Mouse (Mus musculus) layer of hippocampus, postnatal 36 days (tissue): ENCODE measurements around the gene Mtx1. TPM values are rescaled to one million over a fixed set of nuclear protein-coding genes. Genes with fewer than 3 reads are reported as not detected.

Experiments used
- DNase-seq, 2 experiments: peaks; one replicate each; pipeline ENCODE4 v3.0.0; 2022
- total RNA-seq, 2 experiments: library from RNA; stranded (reverse); gene quantifications; 2 replicates each; pipeline ENCODE4 v1.2.3; 2021

Mtx1 gene
- total RNA-seq: 10 to 100 TPM; 89.5 to 93.8 TPM

DNA sequence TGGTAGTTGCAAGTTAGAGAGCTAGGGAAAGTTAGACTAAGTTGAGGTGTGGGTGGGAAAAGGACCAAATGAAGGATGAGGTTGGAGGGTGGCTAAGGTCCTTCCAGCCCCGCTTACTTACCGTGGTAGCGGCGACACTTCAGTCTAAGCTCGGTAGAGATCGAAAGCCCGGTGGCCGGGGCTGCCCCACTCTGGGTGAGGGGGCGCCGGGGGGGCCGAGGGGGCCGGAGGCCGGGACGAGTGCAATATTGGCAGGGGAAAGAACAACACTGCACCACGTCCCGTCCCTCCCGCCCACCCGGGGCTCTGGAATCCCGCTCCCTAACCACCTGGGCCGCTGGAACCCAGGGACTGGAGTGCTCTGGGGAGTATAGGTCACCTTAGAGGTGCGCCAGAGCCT is at the start of gene Mtx1:
Gene Mtx1 (minus strand): TSS at position 189 of the 400 bp plus-strand sequence.
- no peak for DNase-seq

DNA sequence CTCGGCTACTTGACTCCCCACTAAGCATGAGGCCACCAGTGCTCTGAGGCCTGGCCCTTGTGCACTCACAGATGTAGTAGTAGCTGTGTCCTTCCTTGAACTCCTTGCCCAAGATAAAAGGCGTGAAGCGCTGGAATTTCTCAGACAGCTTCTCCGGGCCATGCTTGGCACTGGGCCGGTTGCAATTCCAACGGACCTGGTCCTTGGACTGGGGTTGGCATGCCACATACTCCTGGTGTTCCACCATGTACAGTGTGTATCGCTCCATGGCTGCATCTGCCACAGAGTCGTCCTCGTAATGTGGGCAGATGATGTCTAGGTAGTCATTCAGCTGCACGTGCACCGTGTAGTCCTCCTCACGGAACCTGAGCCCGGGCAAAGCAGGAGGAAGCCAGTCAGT is 49.2 kb upstream of the Mtx1 start:
- DNase-seq: no peak

DNA sequence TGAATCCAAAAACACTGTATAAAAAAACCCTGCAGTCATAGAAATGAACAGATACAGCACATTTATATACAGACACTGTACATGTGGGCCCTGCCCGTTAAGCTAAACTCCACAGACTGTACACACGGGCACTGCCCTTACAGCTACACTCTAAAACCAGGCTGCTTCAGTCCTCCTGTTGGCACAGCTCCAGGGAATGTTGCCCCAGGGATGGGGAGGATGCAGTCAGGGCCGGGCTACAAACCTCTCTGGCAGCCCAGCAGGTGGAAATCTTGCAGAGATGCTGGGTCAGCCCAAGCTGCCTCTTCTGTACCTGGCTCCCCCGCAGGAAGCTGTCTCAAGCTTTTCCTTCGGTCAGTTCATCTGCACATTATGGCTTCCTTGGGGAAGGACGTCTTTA is 44.9 kb upstream of the Mtx1 start:
- DNase-seq: no peak

DNA sequence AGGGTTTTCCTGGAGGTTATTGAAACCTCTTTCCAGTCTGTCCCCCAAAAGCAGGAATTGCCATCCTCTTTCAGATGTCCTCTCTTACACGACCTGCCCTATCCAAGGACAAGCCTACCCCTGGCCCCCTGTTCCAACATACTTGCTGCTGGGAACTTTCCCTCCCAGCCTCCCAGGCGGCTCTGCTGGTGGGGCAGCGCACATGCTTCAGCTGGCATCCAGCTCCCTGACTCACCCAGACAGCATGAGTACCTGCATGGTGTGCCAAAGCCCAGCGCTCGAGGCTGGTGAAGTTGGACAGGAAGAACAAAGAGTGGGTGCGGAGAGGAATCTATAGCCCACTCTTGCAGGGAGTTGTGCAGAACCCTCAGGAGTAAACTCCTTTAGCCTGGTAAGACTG is 44.0 kb upstream of the Mtx1 start:
- peak; percentile 65 to 69 for DNase-seq

- peak; percentile 86 to 88 for DNase-seq
Measured at GRCm38 (mm10) chr3:89270051-89270755, 43.3 kb upstream of the Mtx1 start, which contains the start of gene Slc50a1. Slc50a1 (minus strand) TSS chr3:89270570.

- DNase-seq: no peak
Measured at GRCm38 (mm10) chr3:89268916-89269315, 42.0 kb upstream of the Mtx1 start.

DNA sequence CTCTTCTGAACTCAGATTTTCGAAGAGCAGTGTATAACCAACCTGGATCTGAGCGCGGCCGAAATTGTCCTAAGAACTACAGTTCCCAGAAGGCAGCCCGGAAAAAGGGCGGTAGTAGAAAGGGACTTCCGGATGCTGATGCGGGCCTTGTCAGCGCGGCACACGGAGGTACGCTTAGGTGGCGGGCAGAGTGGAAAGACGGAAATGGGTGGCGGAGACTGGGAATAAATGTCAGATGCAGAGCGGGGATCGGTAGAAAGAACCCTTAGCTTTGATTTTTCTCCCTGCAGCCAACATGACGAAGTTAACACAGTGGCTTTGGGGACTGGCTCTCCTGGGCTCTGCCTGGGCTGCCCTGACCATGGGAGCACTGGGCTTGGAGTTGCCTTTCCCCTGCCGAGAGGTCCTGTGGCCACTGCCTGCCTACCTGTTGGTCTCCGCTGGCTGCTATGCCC is 39.6 kb upstream of the Mtx1 start:
- peak; percentile 80 to 81 for DNase-seq

DNA sequence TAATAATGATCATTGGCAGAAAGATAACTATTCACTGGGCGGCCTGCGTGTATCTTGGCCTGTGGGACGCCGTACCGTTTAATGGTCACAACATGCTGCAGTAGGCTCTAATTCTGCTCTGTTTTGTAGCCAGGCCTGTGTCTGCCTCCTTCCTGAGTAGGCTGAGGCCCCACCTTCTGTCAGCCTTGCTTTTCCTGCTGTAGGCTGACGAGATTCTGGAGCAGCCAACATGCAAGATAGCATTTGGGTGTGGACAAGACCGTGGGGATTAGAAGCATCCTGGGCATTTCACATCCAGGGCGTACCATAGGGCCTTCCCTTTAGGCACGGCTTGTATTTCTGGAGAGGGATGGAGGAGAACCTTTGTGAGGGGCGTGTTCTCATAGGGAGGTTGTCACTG is 35.5 kb upstream of the Mtx1 start:
- DNase-seq: no peak

- DNase-seq: no peak
Measured at GRCm38 (mm10) chr3:89260211-89260610, 33.3 kb upstream of the Mtx1 start.

GRCm38 (mm10) chr3:89259076-89259475 is 32.2 kb upstream of the Mtx1 start, which contains the start of gene Dpm3:
Dpm3 (plus strand) TSS chr3:89259358.
- no peak for DNase-seq

- DNase-seq: no peak
Measured at GRCm38 (mm10) chr3:89256177-89256576, 29.3 kb upstream of the Mtx1 start.

- no peak for DNase-seq
Measured at GRCm38 (mm10) chr3:89254994-89255393, 28.1 kb upstream of the Mtx1 start.

GRCm38 (mm10) chr3:89251365-89251895 is 24.5 kb upstream of the Mtx1 start:
- no peak for DNase-seq

- DNase-seq: no peak
Measured at GRCm38 (mm10) chr3:89250435-89251040, 23.6 kb upstream of the Mtx1 start.

GRCm38 (mm10) chr3:89247466-89247865 is 20.6 kb upstream of the Mtx1 start:
- DNase-seq: no peak

GRCm38 (mm10) chr3:89246261-89247100 is 19.6 kb upstream of the Mtx1 start, which contains the start of gene Trim46:
Trim46 (minus strand) TSS chr3:89246309.
- DNase-seq: peak; percentile 89 to 90

GRCm38 (mm10) chr3:89245688-89246171 is 18.8 kb upstream of the Mtx1 start, which contains the start of gene Krtcap2:
Krtcap2 (plus strand) TSS chr3:89245966.
- DNase-seq: peak; percentile 70 to 77

- peak in 1 of 2 experiments; percentile 59 for DNase-seq
Measured at GRCm38 (mm10) chr3:89244982-89245687, 18.2 kb upstream of the Mtx1 start.

DNA sequence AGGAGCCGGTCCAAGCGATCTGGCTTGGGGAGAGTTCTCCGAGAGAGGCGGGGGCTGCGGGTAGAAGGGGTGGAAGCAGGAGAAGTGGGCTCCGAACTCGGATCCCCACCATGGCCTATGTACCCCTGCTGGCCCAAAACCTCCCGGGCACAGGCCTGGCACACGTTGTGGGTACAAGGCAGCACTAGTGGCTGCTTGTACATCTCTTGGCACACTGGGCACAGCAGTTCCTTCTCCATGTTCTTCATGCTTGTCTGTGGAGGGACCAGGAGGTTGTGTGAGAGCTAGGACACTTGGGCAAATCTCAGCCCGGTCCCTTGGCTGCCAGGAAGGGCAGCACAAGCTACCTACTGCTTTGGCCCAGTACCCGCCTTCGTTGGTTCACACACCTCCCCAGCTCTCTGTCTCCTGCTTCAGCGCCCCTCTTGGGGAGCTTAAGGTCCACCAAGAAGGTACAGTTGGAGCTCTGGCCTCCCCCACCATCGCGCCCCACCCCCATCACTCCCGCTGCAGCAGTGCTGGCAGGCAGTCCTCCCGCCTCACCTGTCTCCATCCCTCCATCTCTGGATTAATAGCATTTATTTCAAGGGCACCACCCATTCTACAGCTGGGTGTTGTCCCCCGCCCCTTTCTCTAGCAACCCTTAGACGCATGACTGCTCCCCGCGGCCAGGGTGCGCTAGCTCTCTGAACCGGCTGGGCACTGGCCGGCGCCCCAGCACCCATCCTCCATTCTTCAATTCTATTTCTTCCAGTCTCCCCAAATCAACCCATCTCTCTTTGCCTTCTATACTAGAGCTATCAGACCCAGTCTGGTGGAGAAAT is 17.5 kb upstream of the Mtx1 start:
- no peak for DNase-seq

DNA sequence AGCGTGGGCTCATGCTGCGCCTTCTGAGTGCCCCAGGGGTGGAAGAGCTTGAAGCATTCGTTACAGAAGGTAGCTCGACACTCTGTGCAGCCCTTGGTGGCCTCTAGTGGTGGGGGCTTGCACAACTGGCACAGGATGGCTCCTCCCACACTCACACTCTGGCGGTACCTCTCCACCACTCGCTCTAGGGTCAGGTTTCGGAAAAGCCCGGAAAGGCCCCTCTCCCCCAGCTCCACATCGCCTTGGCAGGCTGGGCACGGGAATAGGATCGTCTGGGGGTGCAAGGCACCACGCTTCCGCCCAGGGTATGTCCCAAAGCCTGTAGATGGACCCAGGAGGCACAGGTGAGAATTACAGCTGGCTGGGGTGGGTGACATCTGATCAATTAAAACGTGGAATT is 16.7 kb upstream of the Mtx1 start:
- no peak for DNase-seq
